Mouse (Mus musculus): Measurements from ENCODE around the gene Dynlrb1.

DNA sequence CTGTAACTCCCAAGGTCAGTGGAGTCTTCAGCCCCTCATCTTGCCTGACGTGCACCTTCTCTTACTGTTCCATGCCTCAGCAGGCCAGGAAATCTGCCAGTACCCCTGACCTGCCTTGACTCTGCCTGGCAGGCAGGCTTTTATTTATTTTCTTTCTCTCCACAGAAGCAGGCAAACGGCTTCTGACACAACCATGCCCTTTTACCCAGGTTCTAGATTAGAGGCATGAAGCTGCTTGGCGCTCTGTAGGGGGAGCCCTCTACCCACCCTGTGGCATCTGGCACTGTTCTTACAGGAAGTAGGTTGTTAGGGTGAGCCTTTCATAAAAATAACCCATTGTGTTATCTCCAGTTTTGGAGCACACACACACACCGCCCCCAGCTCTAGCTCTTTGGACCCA, 4.6 kb downstream of the Dynlrb1 start:
- TF ChIP-seq POLR2A (IDR thresholded peaks at IDR 0.05; ENCODE audit: low read depth, low read length) (no peak), CTCF (IDR thresholded peaks at IDR 0.05; ENCODE audit: extremely low read depth, insufficient read depth, insufficient read length, insufficient replicate concordance) (peak; percentile 39; the same call in 1 of the 2 replicates)
